Mouse (Mus musculus): Measurements from ENCODE around the gene Dap.

The Dap gene

GRCm38 (mm10) chr15:31224135-31224761, at the start of gene Dap:
TSS of gene Dap (plus strand) at chr15:31224314.
- peak; percentile 98 for DNase-seq (ENCODE audit: inconsistent ontology term)

DNA sequence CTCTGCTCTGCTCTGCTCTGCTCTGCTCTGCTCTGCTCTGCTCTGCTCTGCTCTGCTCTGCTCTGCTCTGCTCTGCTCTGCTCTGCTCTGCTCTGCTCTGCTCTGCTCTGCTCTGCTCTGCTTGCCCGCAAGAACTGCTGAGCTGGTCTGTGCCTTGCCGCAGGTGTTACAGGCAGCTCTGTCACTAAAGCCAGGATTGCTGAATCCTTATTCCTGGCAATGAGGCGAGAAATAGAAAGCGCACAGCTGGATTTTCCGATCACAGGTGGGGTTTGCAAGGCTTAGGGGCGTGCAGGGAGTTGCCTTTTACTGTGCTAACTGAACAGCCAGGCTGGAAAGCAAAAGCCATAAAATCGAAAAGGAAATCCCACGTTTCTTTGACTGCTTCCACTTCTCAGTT, 47.5 kb upstream of the Dap start:
- DNase-seq (ENCODE audit: inconsistent ontology term) = no peak

DNA sequence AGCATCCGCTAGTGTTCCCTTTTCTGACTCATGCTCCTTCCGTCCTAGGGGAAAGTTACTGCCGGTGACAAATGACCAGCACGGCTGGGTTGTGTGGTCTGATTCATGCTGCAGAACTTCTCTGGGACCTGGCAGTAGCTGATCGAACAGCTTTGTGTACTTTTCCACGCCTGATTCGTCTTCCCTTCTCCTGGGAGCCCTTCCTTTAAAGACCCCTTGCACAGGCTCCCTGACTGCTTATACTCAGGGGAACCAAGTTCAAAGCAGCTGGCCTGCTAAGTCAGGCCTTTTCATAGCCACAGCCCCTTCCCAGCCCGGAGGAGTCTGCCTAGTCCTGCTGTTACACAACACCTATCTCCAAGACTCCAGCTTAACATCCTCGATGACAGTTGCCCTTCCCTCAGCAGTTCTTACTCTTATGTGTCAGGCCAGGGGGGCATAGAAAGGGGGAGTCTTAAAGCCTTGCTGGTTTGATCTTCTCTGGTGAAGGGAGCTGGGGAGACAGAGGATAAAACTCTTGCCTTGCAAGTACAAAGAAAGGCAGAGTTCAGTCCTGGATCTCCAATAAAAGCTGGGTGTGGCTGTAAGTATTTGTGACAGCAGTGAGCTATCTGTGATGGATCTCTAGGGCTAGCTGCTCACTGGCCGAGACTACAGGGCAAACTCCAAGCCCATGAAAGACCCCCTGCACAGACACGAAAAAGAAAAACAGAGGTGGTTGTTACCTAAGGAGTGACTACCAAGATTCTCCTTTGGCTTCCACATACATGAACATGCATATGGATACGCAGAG, 39.3 kb upstream of the Dap start:
- DNase-seq (ENCODE audit: inconsistent ontology term) = peak; percentile 29

DNA sequence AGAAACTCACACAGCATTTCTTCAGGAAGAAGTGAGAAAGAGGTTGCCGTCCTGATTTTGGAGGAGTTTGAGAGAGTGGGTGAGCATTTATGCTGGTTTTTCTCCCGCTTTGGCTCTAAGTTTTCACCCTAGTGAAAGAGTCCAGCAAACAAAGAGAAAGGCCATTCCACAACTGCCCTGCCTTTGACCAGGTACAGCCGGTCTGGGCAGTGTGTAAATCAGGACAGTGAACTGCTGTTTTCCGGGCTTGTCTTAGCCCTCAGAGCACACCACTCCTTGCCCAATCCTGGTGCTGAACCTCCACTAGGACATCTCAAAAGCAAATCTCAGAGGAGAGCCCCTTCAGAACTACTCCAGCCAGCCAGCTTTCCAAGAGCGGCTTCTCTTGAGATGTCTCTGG, 38.6 kb upstream of the Dap start:
- no peak for DNase-seq (ENCODE audit: inconsistent ontology term)

- DNase-seq (ENCODE audit: inconsistent ontology term) = no peak
These were observed 37.7 kb upstream of the Dap start for GRCm38 (mm10) chr15:31186371-31186901.

DNA sequence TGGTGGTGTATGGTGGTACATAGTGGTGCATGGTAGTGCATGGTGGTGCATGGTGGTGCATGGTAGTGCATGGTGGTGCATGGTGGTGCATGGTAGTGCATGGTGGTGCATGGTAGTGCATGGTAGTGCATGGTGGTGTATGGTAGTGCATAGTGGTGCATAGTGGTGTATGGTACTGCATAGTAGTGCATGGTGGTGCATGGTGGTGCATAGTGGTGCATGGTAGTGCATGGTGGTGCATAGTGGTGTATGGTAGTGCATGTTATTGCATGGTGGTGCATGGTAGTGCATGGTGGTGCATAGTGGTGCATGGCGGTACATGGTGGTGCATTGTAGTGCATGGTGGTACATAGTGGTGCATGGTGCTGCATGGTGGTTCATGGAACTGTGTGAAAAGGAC, 31.6 kb upstream of the Dap start:
- no peak for DNase-seq (ENCODE audit: inconsistent ontology term)

GRCm38 (mm10) chr15:31195776-31196175, 28.3 kb upstream of the Dap start:
- no peak for DNase-seq (ENCODE audit: inconsistent ontology term)

DNA sequence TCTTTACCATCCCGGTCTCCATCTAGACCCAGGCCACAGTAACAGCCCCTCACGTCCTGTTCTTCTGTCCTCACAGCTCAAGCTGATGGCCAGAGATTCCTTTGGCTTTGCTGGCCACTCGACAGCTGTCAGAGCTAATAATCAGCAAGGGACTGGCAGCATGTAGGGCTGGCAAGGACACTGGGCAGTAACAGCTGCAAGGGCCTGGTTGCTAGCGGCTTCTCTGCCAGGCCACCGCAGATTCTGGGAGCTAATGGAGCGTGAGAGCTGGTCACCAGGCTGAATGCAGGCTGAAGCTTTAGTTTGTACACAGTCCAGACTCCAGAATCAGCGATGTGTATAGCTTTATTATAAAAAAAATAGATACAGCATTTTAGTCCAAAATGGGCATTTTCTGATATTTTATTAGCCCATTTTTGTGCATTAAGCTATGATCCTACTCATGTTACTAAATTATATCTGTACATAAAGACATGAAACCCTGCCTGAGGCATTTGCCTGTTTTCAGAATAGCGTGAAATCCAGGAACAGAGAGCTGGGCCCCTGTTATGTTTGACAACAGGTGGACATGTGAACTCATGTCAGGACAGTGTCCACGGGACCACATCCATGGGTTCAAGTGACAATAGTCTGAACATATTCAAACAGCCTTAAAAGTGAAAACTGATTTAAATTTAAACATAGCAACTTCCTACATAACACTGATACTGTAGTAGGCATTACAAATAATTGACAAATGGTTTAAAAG, 16.6 kb upstream of the Dap start:
- peak; percentile 90 for DNase-seq (ENCODE audit: inconsistent ontology term)

GRCm38 (mm10) chr15:31211910-31212309, 12.2 kb upstream of the Dap start:
- no peak for DNase-seq (ENCODE audit: inconsistent ontology term)

GRCm38 (mm10) chr15:31213619-31214270, 10.4 kb upstream of the Dap start:
- DNase-seq (ENCODE audit: inconsistent ontology term) = no peak

DNA sequence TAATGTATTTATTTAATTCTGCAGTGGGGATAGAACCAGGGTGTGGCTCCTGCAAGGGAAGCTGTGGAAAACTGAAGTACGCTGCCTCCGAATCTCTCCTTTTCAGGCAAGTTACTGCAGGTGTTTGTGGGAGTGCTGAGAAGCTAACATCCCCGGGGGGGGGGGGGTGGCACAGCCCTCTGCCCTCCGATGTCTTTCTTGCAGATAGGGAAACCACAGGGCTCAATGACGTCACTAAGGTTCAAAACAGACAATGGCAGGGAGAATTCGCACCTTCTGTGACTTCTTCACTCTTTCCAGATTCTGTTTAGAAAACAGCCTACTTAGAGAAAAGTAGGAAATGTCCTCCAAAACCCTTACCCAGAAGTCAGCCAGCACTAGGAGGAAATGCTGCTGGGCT, 1.9 kb upstream of the Dap start:
- no peak for DNase-seq (ENCODE audit: inconsistent ontology term)

- peak; percentile 38 for DNase-seq (ENCODE audit: inconsistent ontology term)
These were observed 449 bp upstream of the Dap start for GRCm38 (mm10) chr15:31223596-31224134.

DNA sequence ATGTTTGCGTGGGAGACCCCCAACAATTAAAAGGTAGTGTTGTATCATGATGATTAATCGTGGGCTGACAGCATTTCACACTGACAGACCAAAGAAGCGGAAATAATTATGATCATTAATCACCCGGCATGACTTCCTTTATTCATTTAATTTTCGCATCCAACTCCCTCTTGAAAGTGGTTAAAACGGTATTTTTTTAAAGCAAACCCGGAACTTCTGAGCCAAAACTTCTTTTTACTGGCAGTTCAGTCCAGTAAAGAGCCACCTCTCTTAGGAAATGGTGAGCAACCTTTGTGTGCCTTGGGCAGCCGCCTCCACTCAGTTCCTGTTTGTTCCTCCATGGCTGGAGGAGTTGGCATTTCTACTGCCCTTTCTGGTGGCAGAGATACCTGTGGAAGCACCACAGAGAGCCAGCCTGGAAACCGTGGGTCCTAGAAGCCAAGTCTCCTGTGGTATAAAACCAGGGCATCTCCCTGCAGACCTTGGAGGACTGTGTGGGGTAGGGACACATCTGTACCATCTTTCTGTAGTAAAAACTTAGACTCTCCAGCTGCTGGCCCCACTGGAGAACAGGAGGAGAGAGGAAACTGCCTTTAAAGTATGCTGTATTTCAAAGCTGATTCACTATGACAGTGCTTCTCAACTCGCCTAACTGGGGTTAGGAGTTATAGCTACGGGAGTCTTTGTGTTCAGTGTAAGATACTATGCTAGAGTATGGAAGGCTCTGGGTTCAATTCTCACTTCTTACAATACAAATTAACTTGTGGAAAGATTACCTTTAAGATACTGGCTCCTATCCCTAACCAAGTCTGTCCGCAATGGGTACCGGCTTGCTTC, 910 bp downstream of the Dap start:
- DNase-seq (ENCODE audit: inconsistent ontology term) = peak; percentile 72

DNA sequence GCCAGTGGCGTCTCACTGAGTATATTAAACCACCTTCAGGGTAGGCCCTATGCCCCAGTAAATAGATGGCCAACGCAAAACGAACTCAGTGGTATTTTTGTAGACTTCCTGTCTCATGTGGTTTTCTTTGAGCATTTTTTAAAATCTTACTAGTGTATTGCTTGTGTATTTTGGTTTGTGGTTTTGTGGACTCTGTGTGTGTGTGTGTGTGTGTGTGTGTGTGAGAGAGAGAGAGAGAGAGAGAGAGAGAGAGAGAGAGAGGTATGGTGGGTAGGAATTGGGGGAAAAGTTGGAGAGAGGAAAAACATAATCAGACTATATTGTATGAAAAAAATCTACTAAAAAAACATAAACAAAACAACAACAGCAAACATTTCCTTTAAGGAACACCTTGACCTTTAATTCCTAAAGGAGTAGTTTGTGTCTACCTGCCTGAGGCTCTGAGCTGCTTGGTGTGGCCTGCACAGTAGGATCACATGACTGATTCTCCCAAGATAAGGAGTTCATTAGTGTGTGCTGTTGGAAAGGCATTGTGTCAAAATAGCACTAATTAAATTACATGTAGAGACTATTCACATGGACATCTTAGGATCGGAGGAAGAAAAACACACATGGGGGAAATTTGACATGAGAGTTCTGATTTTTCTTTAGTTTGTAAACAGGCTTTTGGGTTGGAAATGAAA, 1.7 kb downstream of the Dap start:
- no peak for DNase-seq (ENCODE audit: inconsistent ontology term)

DNA sequence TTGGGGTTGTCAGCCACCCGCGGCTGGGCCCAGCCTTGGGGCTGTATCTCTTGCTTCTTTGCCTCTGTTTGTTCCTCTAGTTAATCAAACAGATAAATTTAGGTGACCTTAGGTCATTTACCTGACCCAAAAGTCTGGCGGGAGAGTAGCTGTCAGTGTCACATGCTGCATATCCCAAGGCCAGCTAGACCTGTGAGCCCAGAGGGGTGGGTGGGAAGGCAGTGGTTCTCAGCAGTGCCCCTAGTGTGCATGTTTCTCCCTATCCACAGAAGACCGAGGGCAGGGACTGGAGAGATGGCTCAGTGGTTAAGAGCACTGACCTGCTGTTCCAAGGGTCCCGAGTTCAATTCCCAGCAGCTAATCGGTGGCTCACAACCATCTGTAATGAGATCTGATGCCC, 2.4 kb downstream of the Dap start:
- no peak for DNase-seq (ENCODE audit: inconsistent ontology term)

- DNase-seq (ENCODE audit: inconsistent ontology term) = no peak
These were observed 3.7 kb downstream of the Dap start for GRCm38 (mm10) chr15:31227793-31228192.

DNA sequence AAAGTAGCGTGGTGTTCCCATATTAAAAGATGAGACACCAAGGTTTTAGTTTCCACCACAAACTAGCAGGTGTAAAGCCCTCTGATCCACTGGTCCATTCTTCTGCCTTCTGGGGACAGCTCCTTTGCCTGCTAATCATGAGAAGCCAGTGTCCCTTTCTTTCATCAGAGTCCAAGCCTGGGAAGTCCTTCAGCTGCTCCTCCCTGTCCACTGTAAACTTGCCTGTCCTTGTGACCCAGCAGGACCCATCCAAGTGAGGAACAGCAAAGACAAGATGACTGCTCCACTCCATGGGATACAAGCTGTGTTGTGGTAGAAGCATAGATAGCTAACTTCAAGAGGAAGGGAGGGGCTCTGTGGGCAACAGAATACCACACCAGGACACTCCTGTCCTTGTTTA, 8.9 kb downstream of the Dap start:
- no peak for DNase-seq (ENCODE audit: inconsistent ontology term)

GRCm38 (mm10) chr15:31235794-31236548, 11.9 kb downstream of the Dap start:
- no peak for DNase-seq (ENCODE audit: inconsistent ontology term)

GRCm38 (mm10) chr15:31236549-31236907, 12.4 kb downstream of the Dap start:
- DNase-seq (ENCODE audit: inconsistent ontology term) = no peak

- DNase-seq (ENCODE audit: inconsistent ontology term) = no peak
These were observed 13.3 kb downstream of the Dap start for GRCm38 (mm10) chr15:31237368-31237767.

Data from Muller cell, postnatal 12 days (primary cell).